Mouse (Mus musculus) myocyte (in vitro differentiated cells): ENCODE measurements around the gene Wdr82. TPM values are rescaled to one million over a fixed set of nuclear protein-coding genes. Genes with fewer than 3 reads are reported as not detected.
A peak's percentile ranks its signal among the peaks of the same experiment; 100 is the strongest.

Experiments
- H3K27me3 ChIP-seq: one replicate; pipeline ENCODE4 v1.6.1; 2011; ENCODE audit not compliant: control insufficient read depth, insufficient read depth, insufficient read length
- H3K36me3 ChIP-seq: one replicate; pipeline ENCODE4 v1.6.1; 2011; ENCODE audit not compliant: control insufficient read depth, insufficient read depth
- H3K4me2 ChIP-seq: one replicate; pipeline ENCODE4 v1.6.1; 2011; ENCODE audit warnings: low read depth, control low read depth
- H3K4me3 ChIP-seq: one replicate; pipeline ENCODE4 v1.5.1; 2011; ENCODE audit warnings: mild to moderate bottlenecking, control low read depth, moderate library complexity
- H3K79me2 ChIP-seq: one replicate; pipeline ENCODE4 v1.6.1; 2011; ENCODE audit not compliant: control insufficient read depth, insufficient read depth
- H3ac ChIP-seq: one replicate; pipeline ENCODE4 v1.6.1; 2011; ENCODE audit not compliant: control insufficient read depth, insufficient read length
- CEBPB ChIP-seq: IDR thresholded peaks from 2 replicates; pipeline ENCODE4 v1.6.1; 2011; ENCODE audit warnings: mild to moderate bottlenecking, moderate library complexity; ENCODE audit not compliant: poor library complexity, insufficient read depth, severe bottlenecking
- E2F4 ChIP-seq: IDR thresholded peaks from one replicate; pipeline ENCODE4 v1.6.1; 2011; ENCODE audit warnings: mild to moderate bottlenecking, control low read depth, moderate library complexity; ENCODE audit not compliant: insufficient read depth
- MAX ChIP-seq: IDR thresholded peaks from one replicate; pipeline ENCODE4 v1.6.1; 2011; ENCODE audit warnings: low read depth, mild to moderate bottlenecking, control low read depth
- MYOD1 ChIP-seq, 3 experiments: IDR thresholded peaks; one replicate each; pipeline ENCODE4 v1.6.1; 2011; ENCODE audit warnings: control low read depth in 2 of 3, low read depth in 2 of 3, mild to moderate bottlenecking in 2 of 3, moderate library complexity in 1 of 3; ENCODE audit not compliant: insufficient read length in 2 of 3, control insufficient read depth in 1 of 3
- MYOG ChIP-seq, 3 experiments: IDR thresholded peaks; one replicate each; pipeline ENCODE4 v1.6.1; 2011; ENCODE audit warnings: control low read depth in 2 of 3, low read depth in 2 of 3, mild to moderate bottlenecking in 2 of 3; ENCODE audit not compliant: insufficient read length in 2 of 3, control insufficient read depth in 1 of 3, insufficient read depth in 1 of 3
- POLR2A ChIP-seq: IDR thresholded peaks from one replicate; pipeline ENCODE4 v1.6.1; 2011; ENCODE audit warnings: low read depth, mild to moderate bottlenecking, control low read depth, moderate library complexity; ENCODE audit not compliant: insufficient read length
- POLR2AphosphoS2 ChIP-seq: IDR thresholded peaks from one replicate; pipeline ENCODE4 v1.6.1; 2011; ENCODE audit warnings: low read depth, control low read depth; ENCODE audit not compliant: insufficient read length
- REST ChIP-seq: IDR thresholded peaks from one replicate; pipeline ENCODE4 v1.6.1; 2011; ENCODE audit warnings: mild to moderate bottlenecking, control low read depth, moderate library complexity; ENCODE audit not compliant: insufficient read depth, insufficient read length
- SRF ChIP-seq: IDR thresholded peaks from one replicate; pipeline ENCODE4 v1.6.1; 2011; ENCODE audit warnings: low read depth; ENCODE audit not compliant: control insufficient read depth, insufficient read length
- TCF12 ChIP-seq: IDR thresholded peaks from one replicate; pipeline ENCODE4 v1.6.1; 2011; ENCODE audit warnings: mild to moderate bottlenecking, control low read depth; ENCODE audit not compliant: poor library complexity, insufficient read depth, severe bottlenecking
- TCF3 ChIP-seq: IDR thresholded peaks from one replicate; pipeline ENCODE4 v1.6.1; 2011; ENCODE audit warnings: low read depth, control low read depth; ENCODE audit not compliant: insufficient read length
- USF1 ChIP-seq: IDR thresholded peaks from one replicate; pipeline ENCODE4 v1.6.1; 2011; ENCODE audit warnings: low read depth, mild to moderate bottlenecking, control low read depth, moderate library complexity
- polyA plus RNA-seq: library from polyadenylated mRNA; unstranded; fragments of >200 nt; fragmentation: generic; extraction: Trizol; gene quantifications from one replicate; pipeline ENCODE4 v1.2.1, GENCODE M21; 2012; ENCODE audit warnings: missing spikeins

Wdr82 gene
- polyA plus RNA-seq, 1 experiment = 29.5 TPM

GRCm38 (mm10) chr9:106211680-106212593 lies 41.2 kb downstream of the Wdr82 start:
- H3K36me3 ChIP-seq = peaks cover 4% of the 10 kb centered on the region
- H3K4me3 ChIP-seq = no peak overlapping the region
- TF ChIP-seq POLR2AphosphoS2 (no peak), POLR2A (no peak), MYOG (IDR thresholded peaks at IDR 0.05; ENCODE audit: control insufficient read depth in 1 of 3, insufficient read depth in 1 of 3, insufficient read length in 2 of 3, low read depth in 2 of 3) (no peak), E2F4 (no peak), SRF (no peak), TCF12 (no peak)

DNA sequence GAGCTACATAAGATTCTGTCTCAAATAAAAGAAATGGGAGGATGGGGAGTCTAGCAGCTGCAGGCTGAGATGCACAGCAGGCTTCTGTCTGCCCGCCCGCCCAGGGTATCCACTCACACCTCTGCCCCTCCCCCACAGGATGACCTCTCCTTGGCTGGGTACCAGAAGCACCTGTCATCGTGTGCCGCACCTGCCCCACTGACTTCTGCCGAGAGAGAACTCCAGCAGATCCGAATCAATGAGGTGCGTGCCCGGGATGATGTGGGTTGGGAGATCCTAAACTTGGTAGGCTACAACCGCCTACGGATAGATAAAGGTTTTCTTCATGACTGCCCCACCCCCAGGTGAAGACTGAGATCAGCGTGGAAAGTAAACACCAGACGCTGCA lies 41.9 kb downstream of the Wdr82 start:
- H3K4me2 ChIP-seq = no peak overlapping the region
- peaks cover 6% of the 10 kb centered on the region for H3K79me2 ChIP-seq
- TF ChIP-seq TCF12 = no peak
- TF ChIP-seq POLR2A = no peak
- TF ChIP-seq REST = no peak
- TF ChIP-seq POLR2AphosphoS2 = no peak
- no peak for TF ChIP-seq CEBPB
- TF ChIP-seq SRF = no peak
- TF ChIP-seq USF1 = no peak
- no peak for TF ChIP-seq MYOG (IDR thresholded peaks at IDR 0.05; ENCODE audit: control insufficient read depth in 1 of 3, insufficient read depth in 1 of 3, insufficient read length in 2 of 3, low read depth in 2 of 3)
- TF ChIP-seq E2F4 = no peak
- TF ChIP-seq TCF3 = no peak
- no peak for TF ChIP-seq MAX
- no peak for TF ChIP-seq MYOD1 (IDR thresholded peaks at IDR 0.05; ENCODE audit: control insufficient read depth in 1 of 3, insufficient read length in 2 of 3, low read depth in 2 of 3)
- H3ac ChIP-seq = no peak overlapping the region
- no peak overlapping the region for H3K4me3 ChIP-seq
- peaks cover 4% of the 10 kb centered on the region for H3K36me3 ChIP-seq
- no peaks in the 10 kb centered on the region for H3K27me3 ChIP-seq

More at GRCm38 (mm10) chr9:106211680-106212593, 41.2 kb downstream of the Wdr82 start:
- Histone ChIP-seq H3K4me2 (peak overlapping the region; percentile 39), H3ac (no peak overlapping the region), H3K27me3 (no peaks in the 10 kb centered on the region), H3K79me2 (peaks cover 12% of the 10 kb centered on the region)

DNA sequence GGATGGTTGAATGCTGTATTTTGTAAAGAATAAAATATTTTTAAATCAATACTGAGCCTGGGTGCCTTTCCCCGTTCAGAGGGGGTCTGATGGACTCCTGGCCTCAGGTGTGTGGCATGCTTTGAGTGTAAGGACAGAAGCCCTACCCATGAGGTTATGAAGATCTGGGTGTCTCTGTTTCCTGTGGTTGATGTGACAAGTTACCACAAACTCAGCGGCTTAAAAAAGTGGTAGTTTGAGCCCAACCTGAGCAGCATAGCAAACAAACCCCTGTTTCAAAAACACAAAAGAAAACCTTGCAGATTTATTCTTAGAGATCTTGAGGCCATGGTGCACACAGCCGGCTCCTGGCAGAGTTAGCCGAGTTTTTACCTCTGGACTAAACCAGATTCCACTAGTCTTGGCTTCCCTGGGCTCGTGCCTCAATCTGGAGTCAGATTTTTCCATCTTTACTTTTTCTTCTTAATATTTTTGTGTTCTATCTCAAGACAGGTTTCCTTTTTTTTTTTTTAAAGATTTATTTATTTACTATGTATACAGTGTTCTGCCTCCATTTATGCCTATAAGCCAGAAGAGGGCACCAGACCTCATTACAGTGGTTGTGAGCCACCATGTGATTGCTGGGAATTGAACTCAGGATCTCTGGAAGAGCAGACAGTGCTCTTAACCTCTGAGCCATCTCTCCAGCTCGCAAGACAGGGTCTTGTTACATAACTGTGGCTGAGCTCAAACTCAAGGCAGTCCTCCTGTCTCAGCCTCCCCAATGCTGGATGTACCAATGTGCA lies 44.8 kb downstream of the Wdr82 start:
- H3K4me2 ChIP-seq = no peak overlapping the region
- TF ChIP-seq MYOG (IDR thresholded peaks at IDR 0.05; ENCODE audit: control insufficient read depth in 1 of 3, insufficient read depth in 1 of 3, insufficient read length in 2 of 3, low read depth in 2 of 3) (no peak), POLR2A (no peak), POLR2AphosphoS2 (no peak), CEBPB (no peak), MYOD1 (IDR thresholded peaks at IDR 0.05; ENCODE audit: control insufficient read depth in 1 of 3, insufficient read length in 2 of 3, low read depth in 2 of 3) (no peak), REST (no peak), TCF3 (no peak), SRF (no peak), TCF12 (no peak), E2F4 (no peak), USF1 (no peak), MAX (no peak)
- H3K27me3 ChIP-seq = no peaks in the 10 kb centered on the region
- H3K79me2 ChIP-seq = no peaks in the 10 kb centered on the region
- H3K36me3 ChIP-seq = peaks cover 4% of the 10 kb centered on the region
- no peak overlapping the region for H3ac ChIP-seq
- H3K4me3 ChIP-seq = no peak overlapping the region

GRCm38 (mm10) chr9:106216971-106217370 lies 46.2 kb downstream of the Wdr82 start:
- Histone ChIP-seq H3ac (no peak overlapping the region), H3K36me3 (peaks cover 4% of the 10 kb centered on the region), H3K27me3 (no peaks in the 10 kb centered on the region), H3K79me2 (no peaks in the 10 kb centered on the region), H3K4me2 (no peak overlapping the region), H3K4me3 (no peak overlapping the region)
- TF ChIP-seq REST (no peak), TCF3 (no peak), E2F4 (no peak), MYOD1 (IDR thresholded peaks at IDR 0.05; ENCODE audit: control insufficient read depth in 1 of 3, insufficient read length in 2 of 3, low read depth in 2 of 3) (no peak), POLR2AphosphoS2 (no peak), MAX (no peak), POLR2A (no peak), USF1 (no peak), CEBPB (no peak), TCF12 (no peak), MYOG (IDR thresholded peaks at IDR 0.05; ENCODE audit: control insufficient read depth in 1 of 3, insufficient read depth in 1 of 3, insufficient read length in 2 of 3, low read depth in 2 of 3) (no peak), SRF (no peak)
